ENCODE assay signal across 30 mouse cellular contexts in the genomic region with DNA sequence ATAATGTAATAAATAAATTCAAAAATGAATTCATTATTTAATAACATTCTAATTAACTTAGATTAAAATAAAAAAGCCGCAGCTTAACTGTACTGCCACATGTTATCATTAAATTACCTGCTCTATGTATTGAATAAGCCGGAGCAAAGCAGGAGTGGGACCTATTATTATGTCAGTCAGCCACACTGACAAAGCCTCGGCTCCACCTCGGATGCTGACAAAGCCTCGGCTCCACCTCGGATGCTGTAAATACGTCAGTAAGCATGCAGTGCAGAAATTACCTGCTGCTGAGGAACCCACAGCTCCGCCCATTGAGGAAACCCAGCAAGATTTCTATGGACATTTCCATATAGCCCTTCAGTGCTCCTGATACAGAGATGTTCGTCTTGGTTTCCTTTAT.
DNase-seq lines count a peak whose midpoint lies in the region; ATAC-seq and TF ChIP-seq lines count a peak whose summit lies in the region.
"Had no signal": no experiment of that assay in that cellular context is flagged by ENCODE, and none has a peak within 500 bp of the region (broad histone marks: within the 10 kb centered on the region; RNA-seq: fewer than 3 reads in every experiment).

No protein-coding gene starts in this region.

- no peak overlapping the region for H3K27ac ChIP-seq in forebrain, postnatal 0 days (ENCODE audit: low read depth, low read length)
- peak overlapping the region; percentile 29; the same call in 1 of the 2 replicates for H3K27ac ChIP-seq in midbrain, embryonic 16.5 days (ENCODE audit: low read length)
- H3K27ac ChIP-seq: embryonic facial prominence, embryonic 13.5 days; macrophage; stomach, postnatal 0 days had no signal

- H3K4me2 ChIP-seq in forebrain, postnatal 0 days (ENCODE audit: low read depth), result no peak overlapping the region
- H3K4me2 ChIP-seq in midbrain, embryonic 16.5 days (ENCODE audit: low read length), result no peak overlapping the region
- H3K4me2 ChIP-seq: embryonic facial prominence, embryonic 13.5 days; heart, embryonic 12.5 days had no signal

- no peak overlapping the region for H3K9ac ChIP-seq in forebrain, postnatal 0 days
- no peak overlapping the region for H3K9ac ChIP-seq in midbrain, embryonic 16.5 days (ENCODE audit: low read depth, low read length)
- H3K9ac ChIP-seq: embryonic facial prominence, embryonic 13.5 days; heart, embryonic 12.5 days had no signal

- peak; percentile 78 for ATAC-seq in forebrain, postnatal 0 days
- peak; percentile 82 for ATAC-seq in midbrain, embryonic 16.5 days
- ATAC-seq: lung, postnatal 0 days; Patski had no signal

- H3K27me3 ChIP-seq in forebrain, postnatal 0 days (ENCODE audit: insufficient read depth, low read length), result no peaks in the 10 kb centered on the region
- no peaks in the 10 kb centered on the region for H3K27me3 ChIP-seq in midbrain, embryonic 16.5 days (ENCODE audit: control insufficient read depth, insufficient read depth, low read depth, low read length)
- H3K27me3 ChIP-seq: CH12.LX; embryonic facial prominence, embryonic 13.5 days; heart, embryonic 12.5 days; Patski had no signal

- no peaks in the 10 kb centered on the region for H3K4me1 ChIP-seq in forebrain, postnatal 0 days (ENCODE audit: insufficient read depth)
- peaks cover 13% of the 10 kb centered on the region; the same call in 1 of the 2 replicates for H3K4me1 ChIP-seq in midbrain, embryonic 16.5 days (ENCODE audit: control insufficient read depth, insufficient read depth, low read length)
- H3K4me1 ChIP-seq in lung, adult 2 months (ENCODE audit: control insufficient read depth, insufficient read depth, low read length), result no peaks in the 10 kb centered on the region; the same call in 1 of the 2 replicates
- H3K4me1 ChIP-seq: embryonic facial prominence, embryonic 13.5 days had no signal

- H3K36me3 ChIP-seq in forebrain, postnatal 0 days (ENCODE audit: insufficient read depth), result no peaks in the 10 kb centered on the region
- H3K36me3 ChIP-seq in midbrain, embryonic 16.5 days (ENCODE audit: control insufficient read depth, insufficient read depth, low read length), result no peaks in the 10 kb centered on the region
- H3K36me3 ChIP-seq: embryonic facial prominence, embryonic 13.5 days; G1E; heart, embryonic 12.5 days had no signal

- intact Hi-C loops in heart, postnatal 14 days (cut with DNase I), result no loop called here

- WGBS in forebrain, postnatal 0 days, result 50% methylated on average over 9 of the region's 9 CpGs
- 45% methylated on average over 9 of the region's 9 CpGs for WGBS in midbrain, embryonic 16.5 days
- WGBS in lung, adult 2 months, result 87% methylated on average over 9 of the region's 9 CpGs

- TF ChIP-seq CTCF in forebrain, postnatal 0 days (IDR thresholded peaks at IDR 0.05; ENCODE audit: low read depth), result no peak
- TF ChIP-seq CTCF in lung, adult 2 months (IDR thresholded peaks at IDR 0.05; ENCODE audit: insufficient read depth, low read length), result no peak

- no peak for TF ChIP-seq POLR2A in lung, adult 2 months (IDR thresholded peaks at IDR 0.05; ENCODE audit: borderline replicate concordance, extremely low read depth, low read depth, low read length)

- peak; percentile 25 for DNase-seq in heart, adult 11 months
- DNase-seq in heart, postnatal 14 days, result no peak
- peak; percentile 15 for DNase-seq in brain, adult 2 months (ENCODE audit: low read depth, low spot score)
- DNase-seq in forebrain, postnatal 0 days, result no peak
- DNase-seq in adrenal gland, adult (ENCODE audit: inconsistent age in 2 of 2, low spot score in 1 of 2), result no peak
- no peak for DNase-seq in lung, adult 2 months
- DNase-seq in layer of hippocampus, postnatal 14 days (ENCODE audit: low spot score in 2 of 2), result no peak
- DNase-seq: adrenal gland, adult 8-10 months; cerebellum, adult 8-10 months; cerebellum, postnatal 36 days; embryo, embryonic 11 days; gastrocnemius, postnatal 14 days; heart, adult 18-20 months; heart, postnatal 10 days; kidney, adult 18-20 months; layer of hippocampus, adult 9-11 months; right cerebral cortex, postnatal 14 days; thymus, adult 2 months; thymus, postnatal 4 days had no signal

- H3K4me3 ChIP-seq in forebrain, postnatal 0 days (ENCODE audit: low read depth, low read length), result no peak overlapping the region
- H3K4me3 ChIP-seq in midbrain, embryonic 16.5 days (ENCODE audit: low read depth, low read length), result no peak overlapping the region
- H3K4me3 ChIP-seq in lung, adult 2 months (replicated peaks; ENCODE audit: extremely low read depth, low read depth, low read length), result no peak overlapping the region
- H3K4me3 ChIP-seq: embryonic facial prominence, embryonic 13.5 days; erythroblast, embryonic 14.5 days; heart, embryonic 12.5 days; myocyte had no signal

- no peaks in the 10 kb centered on the region for H3K9me3 ChIP-seq in forebrain, postnatal 0 days (ENCODE audit: low read length)
- H3K9me3 ChIP-seq in midbrain, embryonic 16.5 days (replicated peaks; ENCODE audit: control insufficient read depth, low read length, poor library complexity, severe bottlenecking), result no peaks in the 10 kb centered on the region
- H3K9me3 ChIP-seq: embryonic facial prominence, embryonic 13.5 days; heart, embryonic 12.5 days had no signal

Comparison
In these comparisons a context has a peak if more than half of its experiments do, and no peak if none do; other contexts are left out.
1. DNase-seq: peak in heart, adult 11 months (single experiment) and brain, adult 2 months (single experiment); none in heart, postnatal 14 days (0 of 2), forebrain, postnatal 0 days (single experiment), adrenal gland, adult (0 of 2), lung, adult 2 months (single experiment) and layer of hippocampus, postnatal 14 days (0 of 2).